13 mouse cellular contexts compared by ENCODE assay signal in genomic region chr12:4028516-4028915, GRCm38 (mm10). TPM values are rescaled to one million over a fixed set of nuclear protein-coding genes. Genes with fewer than 3 reads are reported as not detected.
DNase-seq lines count a peak whose midpoint lies in the region; ATAC-seq and TF ChIP-seq lines count a peak whose summit lies in the region.
"Had no signal": no experiment of that assay in that cellular context is flagged by ENCODE, and none has a peak within 500 bp of the region (broad histone marks: within the 10 kb centered on the region; RNA-seq: fewer than 3 reads in every experiment).

No protein-coding gene starts in this region.

- no peaks in the 10 kb centered on the region; the same call in 1 of the 2 replicates for H3K4me1 ChIP-seq in intestine, postnatal 0 days (replicated peaks; ENCODE audit: control insufficient read depth, insufficient read depth, low read length)
- H3K4me1 ChIP-seq in hindbrain, postnatal 0 days (ENCODE audit: insufficient read depth, low read length): no peaks in the 10 kb centered on the region

- H3K4me3 ChIP-seq in intestine, postnatal 0 days (ENCODE audit: low read depth, low read length): no peak overlapping the region
- no peak overlapping the region for H3K4me3 ChIP-seq in hindbrain, postnatal 0 days (ENCODE audit: low read length)

- no peak overlapping the region for H3K9ac ChIP-seq in intestine, postnatal 0 days (ENCODE audit: low read depth, low read length)
- H3K9ac ChIP-seq in hindbrain, postnatal 0 days (replicated peaks; ENCODE audit: low read length): no peak overlapping the region

- 70% methylated on average over 11 of the region's 11 CpGs for WGBS in intestine, postnatal 0 days
- 78% methylated on average over 11 of the region's 11 CpGs for WGBS in hindbrain, postnatal 0 days

- intact Hi-C loops in left cerebral cortex, postnatal 25 days (cut with DNase I): no loop called here

- H3K27me3 ChIP-seq in intestine, postnatal 0 days (replicated peaks; ENCODE audit: control insufficient read depth, insufficient read depth, low read length): no peaks in the 10 kb centered on the region
- H3K27me3 ChIP-seq in hindbrain, postnatal 0 days (ENCODE audit: insufficient read depth, low read length): no peaks in the 10 kb centered on the region

- H3K9me3 ChIP-seq in intestine, postnatal 0 days (ENCODE audit: control insufficient read depth): no peaks in the 10 kb centered on the region
- H3K9me3 ChIP-seq in hindbrain, postnatal 0 days (ENCODE audit: low read length): no peaks in the 10 kb centered on the region

- no peak for TF ChIP-seq CTCF in intestine, postnatal 0 days (IDR thresholded peaks at IDR 0.05; ENCODE audit: low read depth)
- TF ChIP-seq CTCF in hindbrain, postnatal 0 days (IDR thresholded peaks at IDR 0.05; ENCODE audit: low read depth): no peak

- no peak for DNase-seq in cerebellum, adult 11 months
- DNase-seq in right cerebral cortex, adult 18-20 months: peak; percentile 77
- no peak for DNase-seq in right cerebral cortex, postnatal 4 days
- peak; percentile 59 to 81 for DNase-seq in left cerebral cortex, postnatal 25 days (ENCODE audit: low spot score in 2 of 2)
- no peak for DNase-seq in hindbrain, postnatal 0 days (ENCODE audit: low spot score)
- DNase-seq: embryo, embryonic 11 days; kidney, adult 11 months; thymus, adult 18-20 months had no signal

- no peaks in the 10 kb centered on the region for H3K36me3 ChIP-seq in intestine, postnatal 0 days (ENCODE audit: control insufficient read depth, insufficient read depth)
- no peaks in the 10 kb centered on the region for H3K36me3 ChIP-seq in hindbrain, postnatal 0 days (ENCODE audit: insufficient read depth, low read length)

- peak; percentile 62; the same call in 1 of the 2 replicates for ATAC-seq in cerebellum, adult (ENCODE audit: insufficient number of reproducible peaks, low FRiP score, low TSS enrichment)
- no peak for ATAC-seq in intestine, postnatal 0 days
- ATAC-seq in megakaryocyte progenitor cell, adult 5-6 weeks (replicated peaks; ENCODE audit: poor library complexity): no peak
- no peak for ATAC-seq in hindbrain, postnatal 0 days

- H3K4me2 ChIP-seq in intestine, postnatal 0 days (replicated peaks; ENCODE audit: low read depth): no peak overlapping the region
- H3K4me2 ChIP-seq in hindbrain, postnatal 0 days (ENCODE audit: low read depth, low read length): no peak overlapping the region

- no peak overlapping the region for H3K27ac ChIP-seq in intestine, postnatal 0 days (ENCODE audit: low read depth, low read length)
- H3K27ac ChIP-seq in hindbrain, postnatal 0 days: no peak overlapping the region
- H3K27ac ChIP-seq: macrophage had no signal

RNA-seq across cellular contexts. Expression of gene Efr3b, which starts 10.2 kb away (rescaled TPM):
- 100 to 1,000 TPM in 1 of 2 experiments, 10 to 100 TPM in 1; 97.7 to 102 TPM for total RNA-seq in left cerebral cortex, postnatal 25 days (2021)
- polyA plus RNA-seq in intestine, postnatal 0 days (2015; fragmentation: Nextera tagmentation; extraction: Ambion mirVana): 3.2 and 3.9 TPM in 2 replicates
- 0.24 and 0.30 TPM in 2 replicates for total RNA-seq in megakaryocyte progenitor cell, adult 5-6 weeks (2015)
- total RNA-seq in megakaryocyte progenitor cell, adult 5-6 weeks (2017): 0.41 and 1.9 TPM in 2 replicates
- total RNA-seq in hindbrain, postnatal 0 days (2014; rRNA removed): 159 and 174 TPM in 2 replicates
- 26.1 and 29.0 TPM in 2 replicates for polyA plus RNA-seq in hindbrain, postnatal 0 days (2015; fragmentation: Nextera tagmentation; extraction: Ambion mirVana)
- total RNA-seq: neutrophil, adult 5-6 weeks had no signal

RNA-seq across cellular contexts. Expression of gene Dnajc27, which starts 53.9 kb away (rescaled TPM):
- total RNA-seq in left cerebral cortex, postnatal 25 days (2021): 10 to 100 TPM; 95.2 to 96.9 TPM
- 1.3 and 1.5 TPM in 2 replicates for polyA plus RNA-seq in intestine, postnatal 0 days (2015; fragmentation: Nextera tagmentation; extraction: Ambion mirVana)
- total RNA-seq in megakaryocyte progenitor cell, adult 5-6 weeks (2015): 5.5 and 10.2 TPM in 2 replicates
- total RNA-seq in megakaryocyte progenitor cell, adult 5-6 weeks (2017): 4.8 and 6.7 TPM in 2 replicates
- total RNA-seq in hindbrain, postnatal 0 days (2014; rRNA removed): 47.4 and 49.5 TPM in 2 replicates
- 24.2 and 25.2 TPM in 2 replicates for polyA plus RNA-seq in hindbrain, postnatal 0 days (2015; fragmentation: Nextera tagmentation; extraction: Ambion mirVana)

Comparison
In these comparisons a context has a peak if more than half of its experiments do, and no peak if none do; other contexts are left out.
1. DNase-seq: peak in right cerebral cortex, adult 18-20 months (single experiment) and left cerebral cortex, postnatal 25 days (2 of 2); none in cerebellum, adult 11 months (single experiment), right cerebral cortex, postnatal 4 days (single experiment) and hindbrain, postnatal 0 days (single experiment).
2. RNA of gene Efr3b, which starts 10.2 kb away (total RNA-seq): 159 to 174 TPM in hindbrain, postnatal 0 days and 97.7 to 102 TPM in left cerebral cortex, postnatal 25 days; 0.24 to 1.9 TPM in megakaryocyte progenitor cell, adult 5-6 weeks; every median in the first group is over 10 times any median in the second.